8 mouse cellular contexts compared by ENCODE assay signal in genomic region chr17:34931061-34931734, GRCm38 (mm10). TPM values are rescaled to one million over a fixed set of nuclear protein-coding genes. Genes with fewer than 3 reads are reported as not detected.
A peak's percentile ranks its signal among the peaks of the same experiment; 100 is the strongest.
DNase-seq lines count a peak whose midpoint lies in the region; ATAC-seq and TF ChIP-seq lines count a peak whose summit lies in the region.

Neu1 (plus strand) TSS chr17:34931253.

- ATAC-seq in G1E (ENCODE audit: extremely low read depth, insufficient number of reproducible peaks, low FRiP score, poor library complexity, severe bottlenecking) = peak; percentile 92
- ATAC-seq in forebrain, embryonic 16.5 days = peak; percentile 98
- peak; percentile 97 for ATAC-seq in lung, embryonic 14.5 days (ENCODE audit: insufficient read depth)

- peaks cover 10% of the 10 kb centered on the region; the same call in 1 of the 2 replicates for H3K27me3 ChIP-seq in G1E (ENCODE audit: insufficient read depth, low read length)
- no peaks in the 10 kb centered on the region for H3K27me3 ChIP-seq in forebrain, embryonic 16.5 days (replicated peaks; ENCODE audit: control insufficient read depth, insufficient read depth, low read length)
- no peaks in the 10 kb centered on the region for H3K27me3 ChIP-seq in lung, embryonic 14.5 days (ENCODE audit: insufficient read depth, low read length)
- H3K27me3 ChIP-seq in thymus, adult 2 months (ENCODE audit: control insufficient read depth, insufficient read depth, low read length) = no peaks in the 10 kb centered on the region

- H3K27ac ChIP-seq in forebrain, embryonic 16.5 days (ENCODE audit: low read length) = no peak within 1 kb of the TSS
- H3K27ac ChIP-seq in layer of hippocampus, adult 2 months = peak within 1 kb of the TSS; percentile 89
- H3K27ac ChIP-seq in lung, embryonic 14.5 days (ENCODE audit: low read depth) = peak within 1 kb of the TSS; percentile 9; the same call in 1 of the 2 replicates
- peak within 1 kb of the TSS; percentile 67; the same call in 1 of the 2 replicates for H3K27ac ChIP-seq in olfactory bulb, adult 2 months (ENCODE audit: insufficient read depth, low read depth, low read length)
- H3K27ac ChIP-seq in thymus, adult 2 months (ENCODE audit: control insufficient read depth, insufficient read depth, low read length) = peak within 1 kb of the TSS; percentile 55

- intact Hi-C loops in heart, postnatal 36 days (cut with DNase I) = loop anchor here (2.0 to 10.0 kb wide), 4 partner anchors 16 to 79 kb away; partner anchors contain the start of genes C2, Ehmt2, Lsm2 and Nelfe

- 0% methylated on average over 38 of the region's 38 CpGs for WGBS in forebrain, embryonic 16.5 days
- WGBS in lung, embryonic 14.5 days = under 1% methylated on average over 38 of the region's 38 CpGs
- under 1% methylated on average over 38 of the region's 38 CpGs for WGBS in olfactory bulb, adult 2 months
- WGBS in thymus, adult 2 months = under 1% methylated on average over 38 of the region's 38 CpGs

- H3K9ac ChIP-seq in forebrain, embryonic 16.5 days (replicated peaks; ENCODE audit: low read depth, low read length) = peak within 1 kb of the TSS; percentile 88
- peak within 1 kb of the TSS; percentile 69 for H3K9ac ChIP-seq in lung, embryonic 14.5 days

- H3K4me3 ChIP-seq in G1E (ENCODE audit: low read depth, low read length) = peak within 1 kb of the TSS; percentile 94
- peak within 1 kb of the TSS; percentile 63 for H3K4me3 ChIP-seq in forebrain, embryonic 16.5 days (replicated peaks; ENCODE audit: low read length)
- H3K4me3 ChIP-seq in layer of hippocampus, adult 2 months = peak within 1 kb of the TSS; percentile 96
- peak within 1 kb of the TSS; percentile 62 for H3K4me3 ChIP-seq in lung, embryonic 14.5 days (ENCODE audit: low read depth, low read length)
- peak within 1 kb of the TSS; percentile 97 for H3K4me3 ChIP-seq in olfactory bulb, adult 2 months (ENCODE audit: insufficient read depth, low read depth, low read length)
- peak within 1 kb of the TSS; percentile 63 for H3K4me3 ChIP-seq in thymus, adult 2 months (ENCODE audit: control insufficient read depth, insufficient read depth, low read length)

- TF ChIP-seq CTCF in G1E (IDR thresholded peaks at IDR 0.05; ENCODE audit: low read depth, low read length) = no peak; the same call in 1 of the 2 replicates
- peak; percentile 88 for TF ChIP-seq CTCF in layer of hippocampus, adult 2 months (conservative IDR thresholded peaks at IDR 0.05)
- TF ChIP-seq CTCF in lung, embryonic 14.5 days (IDR thresholded peaks at IDR 0.05; ENCODE audit: low read depth) = peak; percentile 79
- no peak for TF ChIP-seq CTCF in olfactory bulb, adult 2 months (IDR thresholded peaks at IDR 0.05; ENCODE audit: insufficient read depth, low read depth, low read length)
- peak; percentile 72; the same call in 1 of the 2 replicates for TF ChIP-seq CTCF in thymus, adult 2 months (IDR thresholded peaks at IDR 0.05; ENCODE audit: borderline replicate concordance, control insufficient read depth, extremely low read depth, insufficient read depth, low read length, poor library complexity)

- TF ChIP-seq POLR2A in olfactory bulb, adult 2 months (IDR thresholded peaks at IDR 0.05; ENCODE audit: insufficient read depth, low read depth, low read length) = peak; percentile 43; the same call in 1 of the 2 replicates
- TF ChIP-seq POLR2A in thymus, adult 2 months (IDR thresholded peaks at IDR 0.05; ENCODE audit: control insufficient read depth, extremely low read depth, insufficient read depth, low read length, poor library complexity) = peak; percentile 60

- peaks cover 30% of the 10 kb centered on the region for H3K4me1 ChIP-seq in G1E (ENCODE audit: insufficient read depth, low read depth, low read length)
- peaks cover 9% of the 10 kb centered on the region for H3K4me1 ChIP-seq in forebrain, embryonic 16.5 days (replicated peaks; ENCODE audit: control insufficient read depth, insufficient read depth, low read length)
- 0 out of 2 replicates have a peak, but pooled peaks cover 3% of the 10 kb centered on the region for H3K4me1 ChIP-seq in lung, embryonic 14.5 days (ENCODE audit: insufficient read depth)
- H3K4me1 ChIP-seq in olfactory bulb, adult 2 months (ENCODE audit: control insufficient read depth, insufficient read depth, low read length) = peaks cover 10% of the 10 kb centered on the region
- H3K4me1 ChIP-seq in thymus, adult 2 months (replicated peaks; ENCODE audit: control insufficient read depth, insufficient read depth, low read length) = peaks cover 10% of the 10 kb centered on the region

- H3K9me3 ChIP-seq in G1E (replicated peaks) = no peaks in the 10 kb centered on the region
- H3K9me3 ChIP-seq in forebrain, embryonic 16.5 days (ENCODE audit: control insufficient read depth, low read length) = no peaks in the 10 kb centered on the region
- no peaks in the 10 kb centered on the region for H3K9me3 ChIP-seq in lung, embryonic 14.5 days (ENCODE audit: low read depth, low read length)

- DNase-seq in G1E (ENCODE audit: low spot score) = peak; percentile 92
- DNase-seq in cerebellum, adult 18-20 months = peak; percentile 99 to 100
- DNase-seq in heart, postnatal 36 days = peak; percentile 98
- peak; percentile 98 to 99 for DNase-seq in layer of hippocampus, adult 2 months (ENCODE audit: low spot score in 2 of 2)
- DNase-seq in lung, embryonic 14.5 days = peak; percentile 99
- DNase-seq in thymus, adult 2 months = peak; percentile 94

- peak within 1 kb of the TSS; percentile 97 for H3K4me2 ChIP-seq in forebrain, embryonic 16.5 days (ENCODE audit: low read length)
- peak within 1 kb of the TSS; percentile 98 for H3K4me2 ChIP-seq in lung, embryonic 14.5 days

- H3K36me3 ChIP-seq in G1E (replicated peaks) = peaks cover 36% of the 10 kb centered on the region
- no peaks in the 10 kb centered on the region; the same call in 1 of the 2 replicates for H3K36me3 ChIP-seq in forebrain, embryonic 16.5 days (ENCODE audit: control insufficient read depth, insufficient read depth)
- H3K36me3 ChIP-seq in lung, embryonic 14.5 days (ENCODE audit: insufficient read depth) = peaks cover 4% of the 10 kb centered on the region; the same call in 1 of the 2 replicates
- peaks cover 8% of the 10 kb centered on the region for H3K36me3 ChIP-seq in thymus, adult 2 months (ENCODE audit: control insufficient read depth, insufficient read depth, low read length)

RNA-seq across cellular contexts. Expression of gene Neu1, which starts in this region (rescaled TPM):
- total RNA-seq in G1E (2014; fragmentation: Nextera tagmentation) (11.6 and 12.6 TPM in 2 replicates), G1E (2017) (17.2 and 19.7 TPM in 2 replicates)
- polyA plus RNA-seq in G1E (2012) = 9.2 and 12.0 TPM in 2 replicates
- 31.8 and 36.8 TPM in 2 replicates for polyA plus RNA-seq in forebrain, embryonic 16.5 days (2015; fragmentation: Nextera tagmentation; extraction: Ambion mirVana)
- total RNA-seq in heart, postnatal 36 days (2021) = 10 to 100 TPM; 13.2 to 16.5 TPM
- total RNA-seq in layer of hippocampus, adult 2 months (2021) = 10 to 100 TPM; 39.4 to 43.1 TPM
- 10.6 and 11.6 TPM in 2 replicates for polyA plus RNA-seq in lung, embryonic 14.5 days (2014; fragmentation: Nextera tagmentation; extraction: Ambion mirVana)
- not detected in 2 replicates for polyA plus RNA-seq in olfactory bulb, adult 2 months (2012; ENCODE audit: insufficient read depth, insufficient read length, low replicate concordance, missing spikeins)
- 66.9 and 82.3 TPM in 2 replicates for polyA plus RNA-seq in thymus, adult 2 months (2012; rRNA removed)

Comparison
In these comparisons a context has a peak if more than half of its experiments do, and no peak if none do; other contexts are left out.
1. RNA of gene Neu1 (polyA plus RNA-seq): 66.9 to 82.3 TPM in thymus, adult 2 months, 31.8 to 36.8 TPM in forebrain, embryonic 16.5 days, 9.2 to 12.0 TPM in G1E and 10.6 to 11.6 TPM in lung, embryonic 14.5 days; not detected in olfactory bulb, adult 2 months; every median in the first group is over 10 times any median in the second.
2. CTCF ChIP-seq: peak in layer of hippocampus, adult 2 months (single experiment), lung, embryonic 14.5 days (single experiment) and thymus, adult 2 months (single experiment); none in G1E (single experiment) and olfactory bulb, adult 2 months (single experiment).
3. Peak in every context shown above with its lines, with median percentiles within 50 percentile points of each other: ATAC-seq, DNase-seq and H3K4me3 ChIP-seq.